Mouse (Mus musculus): ENCODE data around the gene Rbpj.
A peak's percentile ranks its signal among the peaks of the same experiment; 100 is the strongest.
"Not testable (repeated sequence)": the region's sequence is repeated elsewhere in the genome, so short reads cannot be mapped to it uniquely, and the experiment has no call there.

Gene Rbpj

DNA sequence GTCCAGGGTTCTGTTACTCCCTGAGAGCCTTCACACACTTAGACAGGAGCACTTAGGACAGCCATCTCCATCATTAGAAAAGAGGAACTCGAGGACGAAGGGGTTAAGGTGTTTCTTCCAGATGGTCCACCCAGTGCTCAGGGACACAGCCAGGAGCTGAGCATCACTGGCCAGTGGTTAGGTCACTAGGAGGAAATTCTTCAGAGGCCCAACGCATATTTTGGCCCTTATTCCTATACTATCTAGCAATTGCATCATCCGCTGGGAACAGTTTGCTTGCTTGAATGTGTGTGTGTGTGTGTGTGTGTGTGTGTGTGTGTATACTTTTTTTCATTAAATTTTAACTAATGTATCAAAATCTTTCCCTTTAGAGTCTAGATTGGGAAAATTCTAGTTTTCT, 45.5 kb downstream of the Rbpj start:
- DNase-seq (ENCODE audit: low spot score) = no peak

DNA sequence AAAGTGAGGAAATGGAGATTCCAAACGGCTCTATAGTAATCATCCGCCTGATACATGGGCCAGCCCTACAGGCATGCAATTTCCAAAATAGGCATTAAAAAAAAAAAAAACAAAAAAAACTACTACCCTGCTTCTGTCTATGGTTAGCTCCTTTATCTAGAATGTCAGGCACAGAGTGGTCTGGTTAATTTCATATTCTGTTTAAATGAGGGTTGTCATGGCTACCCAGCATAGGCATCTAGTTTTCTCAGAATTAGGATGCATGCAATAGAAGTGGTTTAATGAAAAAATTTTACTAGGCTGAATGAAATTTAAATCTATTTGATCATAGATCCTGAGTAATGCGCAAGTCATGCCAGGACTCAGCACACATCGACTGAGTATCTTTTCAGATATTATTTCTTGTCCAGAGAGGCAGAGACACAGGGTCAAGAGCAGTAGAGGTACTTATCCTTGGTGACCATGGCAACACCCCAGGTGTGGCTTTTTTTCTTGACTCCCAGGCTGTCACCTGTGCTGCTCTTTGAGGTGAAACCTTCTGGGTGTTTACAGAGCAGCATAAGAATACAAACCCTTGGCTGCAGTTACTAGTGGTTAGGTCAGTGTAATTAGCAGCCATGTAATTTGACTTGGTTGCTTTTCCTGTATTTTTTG, 49.1 kb downstream of the Rbpj start:
- DNase-seq (ENCODE audit: low spot score) = no peak

DNA sequence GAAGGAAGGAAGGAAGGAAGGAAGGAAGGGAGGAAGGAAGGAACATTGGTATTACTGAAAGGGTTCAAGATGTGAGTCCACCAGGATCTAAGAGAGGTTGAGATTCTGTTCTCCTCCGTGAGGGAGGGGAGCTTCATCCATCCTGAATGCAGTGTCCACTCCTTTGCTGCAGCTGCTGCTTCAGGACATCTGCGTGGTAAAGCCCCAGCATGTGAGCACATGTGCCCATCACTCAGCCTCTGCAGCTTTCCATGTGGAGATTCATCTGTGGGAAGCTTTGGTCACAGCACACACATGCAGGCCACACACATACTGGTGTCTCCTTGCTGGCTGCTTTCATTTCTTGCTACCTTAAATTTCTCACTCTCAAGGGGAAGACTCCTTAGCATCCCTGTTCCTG, 50.5 kb downstream of the Rbpj start:
- no peak for DNase-seq (ENCODE audit: low spot score)

DNA sequence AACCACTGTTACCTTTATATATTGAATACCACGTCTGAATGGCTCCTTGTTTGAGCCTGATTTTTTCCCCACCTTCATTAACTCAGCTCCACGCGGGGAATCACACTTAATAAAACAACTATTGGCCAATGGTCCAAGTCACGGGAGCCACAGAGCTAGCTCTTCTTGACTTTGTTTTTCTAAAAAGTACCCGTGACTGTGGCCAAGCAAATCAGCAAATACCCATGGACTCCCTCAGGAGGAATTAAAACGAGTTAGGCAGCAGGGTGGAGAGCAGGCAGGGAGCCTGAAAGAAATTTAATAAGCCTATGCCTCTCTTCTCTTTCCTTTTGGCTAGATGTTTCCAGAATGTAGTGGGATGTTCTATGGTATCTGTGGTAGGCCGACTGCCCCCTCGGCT, 51.9 kb downstream of the Rbpj start:
- no peak for DNase-seq (ENCODE audit: low spot score)

DNA sequence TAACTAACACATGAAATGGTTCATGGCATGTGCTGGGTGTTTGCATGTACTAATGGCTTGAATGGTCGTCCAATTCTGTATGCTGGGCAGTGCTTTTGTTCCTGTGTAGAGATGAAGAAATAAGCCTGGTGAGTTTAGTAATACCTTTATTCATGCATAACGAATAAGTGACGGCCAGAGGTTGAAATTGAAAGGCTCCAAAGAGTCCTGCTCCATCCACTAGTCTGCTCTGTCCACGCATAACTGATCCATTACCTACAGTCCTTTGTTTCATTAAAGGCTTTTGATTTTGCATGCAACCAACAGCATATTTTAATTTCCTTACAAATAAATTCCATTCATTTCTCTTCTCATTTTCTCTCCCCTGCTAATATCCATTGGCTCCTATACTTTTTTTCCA, 53.2 kb downstream of the Rbpj start:
- DNase-seq (ENCODE audit: low spot score) = no peak

DNA sequence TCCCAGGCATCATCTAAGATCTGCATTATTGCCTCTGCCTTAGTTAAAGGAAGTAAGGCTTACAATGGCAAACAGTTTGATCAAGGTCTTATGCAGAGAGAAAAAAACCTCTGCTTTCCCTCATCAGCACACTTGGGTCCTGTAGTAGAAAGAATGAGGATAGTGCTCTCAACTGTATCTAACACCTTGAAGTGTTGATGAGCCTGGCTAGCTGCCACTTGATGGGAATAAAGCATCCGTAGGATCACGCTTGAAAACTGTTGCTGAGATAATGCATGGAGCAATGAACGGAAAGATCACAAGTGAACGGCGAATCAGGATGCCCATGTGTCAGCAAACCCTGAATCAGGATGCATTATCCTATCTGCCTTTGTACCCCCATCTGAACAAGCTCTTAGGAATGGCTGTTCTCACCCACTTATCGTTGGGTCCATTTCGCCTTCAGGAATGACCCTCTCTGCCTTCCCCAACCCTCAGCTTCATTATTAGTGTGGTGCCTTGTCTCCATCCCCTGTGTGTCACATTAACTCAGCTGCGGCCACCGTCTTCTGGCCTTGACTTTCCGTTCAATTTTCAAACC, 54.1 kb downstream of the Rbpj start:
- no peak for DNase-seq (ENCODE audit: low spot score)

DNA sequence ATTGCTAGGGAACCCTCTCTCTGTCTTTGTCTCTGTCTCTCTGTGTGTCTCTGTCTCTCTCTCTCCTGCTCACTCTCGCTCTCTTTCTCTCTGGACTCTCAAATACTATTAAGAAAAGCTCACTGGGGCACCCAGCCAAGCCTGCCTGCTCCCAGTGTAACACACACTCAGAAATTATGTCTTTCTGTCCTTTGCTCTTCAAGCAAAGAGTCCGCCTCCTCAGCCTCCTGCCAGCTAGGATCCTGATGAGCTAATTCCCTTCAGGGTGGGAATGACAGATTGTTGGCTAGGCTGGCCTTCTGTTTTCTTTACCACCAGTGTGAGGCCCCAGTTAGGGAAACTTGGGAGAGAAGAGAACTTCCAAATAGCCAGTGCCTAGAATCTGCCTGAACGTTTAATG, 57.1 kb downstream of the Rbpj start:
- DNase-seq (ENCODE audit: low spot score) = no peak

DNA sequence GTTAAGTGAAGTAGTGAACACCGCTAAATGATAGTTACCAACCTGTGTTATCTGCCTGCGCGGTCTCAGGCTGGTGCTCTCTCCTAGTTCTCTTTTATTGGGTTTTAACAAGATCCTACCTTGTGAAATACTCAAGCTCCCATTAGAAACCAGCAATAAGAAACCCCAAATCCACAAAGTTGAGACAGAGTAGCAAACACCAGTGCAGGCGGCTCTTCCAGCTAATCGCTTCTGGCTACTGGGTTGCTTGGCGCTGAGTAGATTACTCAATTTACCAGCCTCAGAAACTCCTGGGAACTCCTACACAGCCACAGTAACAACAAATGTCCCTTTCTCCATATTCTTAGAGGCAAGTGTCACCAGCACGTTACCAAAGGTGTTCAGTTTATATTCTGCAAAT, 58.2 kb downstream of the Rbpj start:
- no peak for DNase-seq (ENCODE audit: low spot score)

DNA sequence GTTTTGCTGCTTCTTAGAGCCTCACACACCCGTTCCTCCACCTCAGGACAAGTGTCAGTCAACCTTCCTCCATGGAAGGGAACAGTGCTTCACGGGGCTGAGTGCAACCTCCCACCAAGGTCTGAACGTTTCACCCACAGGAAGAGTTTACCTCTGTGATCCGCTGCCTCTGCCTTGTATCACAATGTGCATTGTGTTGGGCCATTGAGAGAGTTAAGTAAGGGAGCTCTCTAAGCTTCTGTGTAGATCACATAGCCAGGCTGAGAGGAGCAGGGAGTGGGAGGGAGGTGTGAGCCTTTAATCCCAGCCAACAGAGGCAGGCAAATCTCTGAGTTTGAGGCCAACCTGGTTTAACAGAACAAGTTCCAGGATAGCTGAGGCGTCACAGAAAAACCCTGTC, 58.9 kb downstream of the Rbpj start:
- no peak for DNase-seq (ENCODE audit: low spot score)

DNA sequence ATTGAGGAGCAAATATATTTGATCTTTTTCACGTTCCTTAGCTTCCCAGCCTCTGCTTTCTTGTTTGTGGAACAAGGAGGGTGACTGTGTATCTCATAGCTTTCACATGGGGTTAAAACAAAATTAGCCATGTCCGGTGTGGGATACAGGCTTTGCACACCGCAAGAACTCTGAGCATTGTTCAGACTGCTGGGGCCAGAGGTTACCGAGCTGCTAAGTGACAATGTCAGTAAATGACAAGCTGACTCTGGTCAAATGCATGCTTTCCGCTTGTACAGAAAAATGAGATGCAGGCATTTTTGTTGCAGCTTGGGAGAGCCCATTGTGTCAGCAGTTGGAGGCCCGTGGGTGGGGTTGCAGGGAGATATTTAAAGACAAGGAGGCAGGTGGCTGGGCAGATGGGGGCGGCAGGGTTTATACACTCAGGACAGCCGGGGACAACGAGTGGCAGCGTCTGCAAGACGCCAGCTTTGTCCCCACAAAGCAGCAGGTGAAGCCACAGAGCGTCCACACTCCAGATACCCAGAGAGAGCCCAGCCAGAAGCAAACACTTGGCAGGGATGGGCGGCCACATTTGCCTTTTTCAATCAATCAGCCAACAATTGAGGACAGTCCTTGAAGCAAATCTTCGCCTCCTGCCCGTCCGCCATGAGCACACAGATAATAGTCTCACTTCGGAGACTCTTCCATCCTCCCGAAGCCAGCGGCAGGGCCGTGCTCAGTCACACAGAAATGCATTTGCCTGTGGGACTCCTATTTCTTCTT, 59.5 kb downstream of the Rbpj start:
- DNase-seq (ENCODE audit: low spot score) = peak; percentile 54

DNA sequence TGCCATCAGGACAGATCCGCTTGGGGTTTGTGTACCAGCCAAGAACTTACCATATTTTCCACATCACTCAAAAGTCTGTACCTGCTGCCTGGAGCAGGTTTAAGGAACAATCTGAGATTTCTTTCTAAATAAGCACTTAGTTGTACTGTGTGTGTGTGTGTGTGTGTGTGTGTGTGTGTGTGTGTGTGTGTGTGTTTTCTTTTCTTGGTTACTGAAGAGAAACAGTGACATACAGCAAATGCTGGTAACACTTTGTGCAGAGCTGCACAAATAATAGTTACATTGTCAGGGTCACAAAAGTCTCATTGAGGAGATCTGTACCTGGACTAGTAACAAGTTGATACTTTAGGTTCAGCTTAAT, 60.1 kb downstream of the Rbpj start:
- no peak for DNase-seq (ENCODE audit: low spot score)

DNA sequence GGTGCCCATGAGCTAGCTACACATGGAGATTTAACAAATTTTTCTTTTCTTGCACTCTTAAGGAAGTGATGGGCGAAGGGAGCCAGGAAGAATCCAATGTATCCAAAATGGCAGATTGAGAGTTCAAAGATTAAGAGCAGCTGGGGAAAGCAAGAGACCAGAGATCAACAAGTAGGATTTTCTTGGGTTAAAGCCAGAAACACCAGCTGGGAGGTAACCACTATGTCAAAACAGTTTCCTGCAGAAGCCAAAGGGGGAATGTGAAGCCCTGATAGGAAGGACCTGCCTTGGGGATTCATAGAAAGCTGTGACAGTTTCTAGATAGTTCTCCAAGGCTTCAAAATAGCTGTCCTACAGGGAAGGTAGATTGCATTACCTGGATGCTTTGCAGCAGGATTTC, 63.9 kb downstream of the Rbpj start:
- no peak for DNase-seq (ENCODE audit: low spot score)

DNA sequence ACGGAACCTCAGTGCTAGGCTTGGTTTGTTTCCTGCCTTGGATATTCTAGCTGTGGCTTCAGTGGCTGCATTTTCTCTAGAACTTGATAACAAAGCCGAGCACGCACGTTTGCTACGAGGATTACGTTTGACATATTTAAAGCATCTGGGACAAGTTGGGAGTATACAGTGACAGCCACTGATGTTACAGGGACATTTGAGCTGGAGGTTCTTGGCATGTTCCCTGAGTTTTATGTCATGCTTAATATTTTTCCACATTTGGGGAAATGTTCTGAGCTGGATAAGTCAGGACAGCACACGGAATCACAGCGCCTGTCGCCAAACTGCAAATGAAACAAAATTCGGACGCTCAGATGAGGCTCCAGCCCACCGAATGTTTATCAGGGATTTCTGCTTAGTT, 69.1 kb downstream of the Rbpj start:
- no peak for DNase-seq (ENCODE audit: low spot score)

DNA sequence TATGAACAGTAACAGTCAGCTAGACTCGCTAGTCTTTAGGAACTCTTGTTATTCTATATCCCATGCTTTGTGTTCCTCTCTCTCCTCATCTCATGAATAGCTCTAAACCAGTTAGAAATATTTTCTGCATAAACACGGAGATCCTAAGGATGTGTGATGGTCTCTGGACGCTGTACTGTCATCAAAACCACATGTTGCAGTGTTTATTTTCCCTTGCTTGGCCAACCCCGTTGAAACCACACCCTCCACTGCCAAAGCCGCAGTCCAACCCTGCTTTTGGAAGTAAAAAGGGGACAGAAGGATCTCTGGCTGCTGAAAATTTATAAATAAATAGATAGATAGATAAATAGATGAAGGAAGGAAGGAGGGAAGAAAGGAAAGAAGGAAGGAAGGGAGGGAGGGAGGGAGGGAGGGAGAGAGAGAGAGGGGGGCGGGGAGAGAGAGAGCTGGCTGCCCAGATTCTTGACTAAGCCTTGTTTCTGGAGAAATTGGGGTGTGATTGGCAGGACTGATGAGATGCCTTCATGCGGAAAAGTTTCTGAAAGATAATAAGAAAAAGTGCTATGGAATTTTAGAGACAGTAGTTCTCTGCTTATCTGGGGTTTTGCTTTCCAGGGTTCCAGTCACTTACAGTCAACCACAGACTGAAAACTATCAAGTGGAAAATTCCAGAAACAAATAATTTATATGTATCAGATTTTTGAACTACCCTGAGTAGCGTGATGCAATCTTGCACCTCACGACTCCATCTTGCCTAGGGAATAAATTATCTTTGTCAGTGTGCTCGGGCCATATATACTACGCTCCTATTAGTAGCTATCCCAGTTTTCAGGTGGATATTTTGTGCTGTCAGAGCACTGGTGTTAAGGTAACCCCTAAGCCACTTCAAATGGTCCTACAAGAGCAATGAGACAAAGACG, 70.9 kb downstream of the Rbpj start:
- DNase-seq (ENCODE audit: low spot score) = no peak

DNA sequence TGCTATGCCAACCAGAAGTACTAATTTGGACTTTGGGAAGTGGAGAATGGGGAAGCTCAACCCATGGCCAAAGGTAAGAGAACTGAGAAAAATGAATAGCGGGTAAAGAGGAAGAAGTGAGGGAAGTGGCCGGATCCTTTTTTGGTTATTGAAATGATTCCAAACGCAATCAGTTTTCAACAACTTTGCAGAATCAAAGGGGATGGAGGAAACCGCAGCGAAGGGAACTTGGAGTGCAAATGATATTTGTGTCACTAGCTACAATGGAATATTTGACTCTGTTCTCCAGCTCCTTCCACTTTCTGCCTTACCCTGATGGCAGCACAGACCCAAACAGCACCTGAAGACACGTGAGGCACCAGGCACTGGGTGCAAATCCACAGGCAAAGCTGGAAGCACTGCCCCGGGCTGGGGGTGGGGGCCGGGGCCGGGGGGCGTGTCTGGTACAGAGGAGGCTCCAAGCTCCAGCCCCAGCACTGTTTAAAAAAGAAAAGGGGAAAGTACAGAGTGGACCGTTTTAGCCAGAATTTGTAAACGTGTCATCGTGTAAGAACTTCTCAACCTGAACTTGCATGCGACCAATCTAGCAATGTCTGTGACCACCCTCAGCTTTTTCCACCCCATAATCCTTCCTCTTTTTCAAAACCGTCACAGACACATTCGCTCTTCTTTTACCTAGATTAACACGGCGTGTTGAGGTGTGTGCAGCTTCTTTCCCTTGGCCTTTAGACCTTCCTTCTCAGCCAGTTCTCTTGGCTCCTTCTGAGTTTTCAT, 74.1 kb downstream of the Rbpj start:
- no peak for DNase-seq (ENCODE audit: low spot score)

DNA sequence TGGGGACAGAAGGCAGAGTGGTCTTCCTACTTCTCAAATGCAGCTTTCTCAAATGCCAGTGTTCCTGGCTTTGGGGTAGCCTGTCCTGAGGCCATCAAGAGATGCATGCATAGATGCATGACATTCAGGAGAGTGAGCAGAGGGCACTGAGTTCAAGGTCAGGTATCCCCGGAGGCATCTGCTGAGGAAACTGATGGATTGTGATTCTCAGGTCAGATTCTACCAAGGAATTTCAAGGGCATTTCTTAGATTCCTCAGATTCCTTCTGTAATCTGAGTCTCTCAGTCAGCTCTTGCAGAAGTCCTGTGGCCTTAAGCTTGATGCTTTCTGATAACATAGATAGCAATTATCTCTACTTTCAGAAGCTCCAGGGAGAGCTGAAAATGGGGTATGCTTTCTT, 76.1 kb downstream of the Rbpj start:
- no peak for DNase-seq (ENCODE audit: low spot score)

DNA sequence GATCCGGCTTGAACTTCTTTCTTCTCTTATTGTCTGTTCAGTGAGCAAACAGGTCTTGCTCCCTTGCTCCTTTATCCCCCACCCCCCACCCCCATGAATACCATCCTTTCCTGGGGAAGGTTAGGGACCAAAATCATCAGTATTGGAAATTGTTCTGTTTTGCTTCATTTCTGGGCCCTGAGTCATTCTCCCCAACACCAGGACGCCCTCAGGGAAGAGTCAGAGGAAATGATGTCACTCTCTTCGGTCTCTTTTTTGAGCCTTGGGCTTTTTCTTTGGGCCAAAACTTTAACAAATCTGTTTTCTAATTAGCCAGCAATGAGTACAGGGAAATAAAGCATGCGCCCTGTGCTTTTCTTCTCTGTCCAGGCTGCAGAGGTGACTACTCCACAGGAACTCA, 77.4 kb downstream of the Rbpj start:
- no peak for DNase-seq (ENCODE audit: low spot score)

DNA sequence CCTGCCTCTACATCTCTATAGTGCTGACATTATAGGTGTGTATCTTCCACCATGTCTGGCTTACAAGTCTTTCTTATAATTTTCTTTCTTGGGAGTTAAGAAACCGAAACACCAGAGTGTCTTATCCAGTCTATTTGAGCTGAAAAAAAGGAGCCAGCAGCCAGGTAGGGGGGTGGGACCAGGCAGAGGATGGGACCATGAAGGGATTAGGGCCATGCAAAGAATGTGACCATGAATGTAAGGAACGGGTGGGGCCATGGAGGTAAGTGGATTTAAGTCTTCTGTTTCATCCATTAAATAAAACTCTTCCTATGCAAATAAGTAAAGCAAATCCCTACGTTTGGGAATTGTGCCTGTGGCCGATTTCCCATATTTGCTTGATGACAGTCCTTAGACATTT, 78.0 kb downstream of the Rbpj start:
- DNase-seq (ENCODE audit: low spot score) = no peak

DNA sequence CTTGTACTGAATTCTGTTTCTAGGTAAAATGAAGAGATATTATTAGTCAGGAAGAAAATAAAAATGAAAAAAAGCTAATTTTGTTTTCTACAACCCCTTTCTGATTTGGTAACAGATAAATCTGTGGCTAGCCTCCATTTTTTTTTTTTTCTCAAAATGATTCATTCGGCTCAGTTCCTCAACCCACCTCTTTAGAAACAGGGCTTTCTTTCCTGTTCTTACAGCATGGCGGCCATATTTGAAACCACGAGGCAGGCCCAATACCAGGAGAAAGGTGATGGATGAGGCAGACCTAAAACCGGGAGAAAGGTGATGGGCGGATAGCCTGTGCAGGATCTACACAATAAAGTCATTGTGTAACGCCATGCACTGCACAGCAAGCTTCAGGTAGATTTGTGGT, 80.5 kb downstream of the Rbpj start:
- DNase-seq (ENCODE audit: low spot score) = no peak

DNA sequence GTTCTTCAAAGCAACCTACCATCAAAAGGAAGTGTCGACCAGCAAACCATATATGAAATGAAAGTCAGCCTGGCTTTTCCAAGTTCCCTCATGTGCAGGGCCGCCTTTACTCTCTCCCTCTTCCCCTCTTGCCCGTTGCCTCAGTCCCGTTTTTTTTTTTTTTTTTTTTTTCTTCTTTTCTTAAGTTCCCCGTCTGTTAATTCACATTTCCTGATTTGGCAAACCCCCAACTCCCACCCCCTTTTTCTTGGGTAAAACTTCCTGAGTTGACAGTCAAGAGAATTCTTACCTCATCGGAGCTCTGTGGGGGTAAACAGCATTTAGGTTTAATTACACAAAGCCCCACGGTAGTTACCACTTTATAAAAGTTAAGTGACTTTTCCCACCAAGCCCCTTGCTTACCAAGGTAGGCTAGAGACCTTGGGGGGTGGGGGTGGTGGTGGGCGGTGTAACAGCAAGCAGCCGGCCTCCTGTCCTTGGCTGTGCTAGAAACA, 81.1 kb downstream of the Rbpj start:
- no peak for DNase-seq (ENCODE audit: low spot score)

DNA sequence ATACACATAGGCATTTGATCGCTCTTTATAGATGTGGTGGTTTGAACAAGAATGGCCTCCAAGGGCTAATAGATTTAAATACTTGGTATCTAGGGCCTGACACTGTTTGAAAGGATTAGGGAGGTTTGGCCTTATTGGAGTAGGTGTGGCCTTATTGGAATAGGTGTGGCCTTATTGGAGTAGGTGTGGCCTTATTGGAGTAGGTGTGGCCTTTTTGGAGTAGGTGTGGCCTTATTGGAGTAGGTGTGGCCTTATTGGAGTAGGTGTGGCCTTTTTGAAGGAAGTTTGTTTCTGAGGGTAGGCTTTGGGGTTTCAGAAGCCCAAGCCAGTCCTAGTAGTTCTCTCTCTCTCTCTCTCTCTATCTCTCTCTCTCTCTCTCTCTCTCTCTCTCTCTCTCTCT, 84.4 kb downstream of the Rbpj start:
- not testable (repeated sequence) for DNase-seq (ENCODE audit: low spot score)

DNA sequence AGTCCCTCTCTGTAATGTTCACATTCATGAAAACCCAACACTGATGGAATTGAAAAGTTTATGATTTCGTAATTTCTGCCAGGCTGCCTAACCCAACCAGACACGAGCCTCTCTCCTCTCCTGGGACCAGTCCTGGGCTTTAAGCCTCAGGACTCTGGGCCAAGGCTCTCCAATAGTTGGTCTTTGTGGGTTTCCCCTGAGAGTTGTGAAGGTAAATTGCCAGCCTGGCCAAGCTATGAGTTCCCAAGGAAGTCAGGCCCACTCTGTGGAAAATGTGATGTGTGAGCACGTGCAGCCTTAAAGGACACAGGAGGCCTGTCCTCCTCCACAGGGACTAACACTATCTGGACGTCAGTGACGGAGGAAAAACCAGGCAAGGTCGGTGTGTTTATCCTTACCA, 85.4 kb downstream of the Rbpj start:
- no peak for DNase-seq (ENCODE audit: low spot score)
